Mouse (Mus musculus) olfactory bulb, adult 2 months (tissue): ENCODE results near the gene Gm20479.

Experiments used
- CTCF ChIP-seq: fragments of 200-500 bp; IDR thresholded peaks from 2 replicates; pipeline ENCODE4 v1.5.1; 2012; ENCODE audit warnings: low read depth, mild to moderate bottlenecking, low read length, moderate library complexity; ENCODE audit not compliant: insufficient read depth
- POLR2A ChIP-seq: fragments of 200-500 bp; IDR thresholded peaks from 2 replicates; pipeline ENCODE4 v1.6.1; 2012; ENCODE audit warnings: mild to moderate bottlenecking, low read depth, low read length, moderate library complexity; ENCODE audit not compliant: insufficient read depth

DNA sequence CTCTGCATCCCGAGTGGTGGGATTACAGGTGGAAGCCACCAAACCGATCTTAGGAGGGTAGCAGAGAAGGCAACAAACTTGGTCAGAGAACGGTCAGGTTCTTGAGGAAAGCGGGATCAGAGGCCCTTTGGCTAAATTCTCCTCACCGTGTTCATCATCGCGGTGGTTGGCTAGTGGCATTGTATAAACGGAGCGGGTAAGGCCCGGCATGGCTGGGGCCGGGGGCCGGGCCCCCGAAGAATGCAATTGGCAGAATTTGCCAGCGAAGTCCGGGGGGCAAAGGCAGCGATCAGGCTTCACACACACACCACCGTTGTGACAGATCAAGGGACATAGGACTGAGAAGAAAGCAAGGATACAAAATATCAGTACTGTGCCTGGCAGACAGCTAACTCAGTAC lies 27.2 kb downstream of the Gm20479 start:
- TF ChIP-seq CTCF (no peak), POLR2A (no peak)
